14 mouse cellular contexts compared by ENCODE assay signal in the genomic region with DNA sequence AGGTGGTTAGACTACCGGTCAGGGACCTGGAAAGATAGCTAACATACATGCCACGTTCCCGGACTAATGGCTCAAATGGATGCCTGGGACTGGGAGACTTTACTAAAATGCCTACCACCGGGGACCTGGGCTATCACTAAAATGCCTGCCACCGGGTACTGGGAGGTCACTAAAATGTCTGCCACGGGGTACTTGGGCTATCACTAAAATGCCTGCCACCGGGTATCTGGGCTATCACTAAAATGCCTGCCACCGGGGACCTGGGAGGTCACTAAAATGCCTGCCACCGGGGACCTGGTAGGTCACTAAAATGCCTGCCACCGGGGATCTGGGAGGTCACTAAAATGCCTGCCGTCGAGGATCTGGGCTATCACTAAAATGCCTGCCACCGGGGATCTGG. TPM values are rescaled to one million over a fixed set of nuclear protein-coding genes. Genes with fewer than 3 reads are reported as not detected.
DNase-seq lines count a peak whose midpoint lies in the region; ATAC-seq and TF ChIP-seq lines count a peak whose summit lies in the region.
"Not testable (repeated sequence)": the region's sequence is repeated elsewhere in the genome, so short reads cannot be mapped to it uniquely, and the experiment has no call there.
"Had no signal": no experiment of that assay in that cellular context is flagged by ENCODE, and none has a peak within 500 bp of the region (broad histone marks: within the 10 kb centered on the region; RNA-seq: fewer than 3 reads in every experiment).

No protein-coding gene starts in this region.

- not testable (repeated sequence) for DNase-seq in ES-E14 (ENCODE audit: low read depth, low spot score); forebrain, embryonic 10.5 days (ENCODE audit: extremely low spot score, low spot score); left cerebral cortex, adult 2 months (ENCODE audit: extremely low spot score in 1 of 2, low spot score in 2 of 2); stomach, postnatal 0 days (ENCODE audit: low spot score)

- intact Hi-C loops in left cerebral cortex, adult 2 months (cut with DNase I), result loop anchor here (10.0 kb wide), 2 partner anchors 494 to 954 kb away; no protein-coding TSS in a partner anchor

- in situ Hi-C loops in ES-E14 (cut with MboI; ENCODE audit: low sequenced_read_pairs in 2 of 2, unreplicated experiment in 2 of 2), result loop anchor here in 1 of 2 experiments (10.0 kb wide), 1 partner anchor 184 kb away; no protein-coding TSS in a partner anchor

- WGBS in forebrain, embryonic 10.5 days, result 59% methylated on average over 12 of the region's 13 CpGs
- 36% methylated on average over 10 of the region's 13 CpGs for WGBS in heart, embryonic 11.5 days (ENCODE audit: insufficient replicate concordance)
- 61% methylated on average over 9 of the region's 13 CpGs for WGBS in hindbrain, embryonic 16.5 days
- 44% methylated on average over 11 of the region's 13 CpGs for WGBS in liver, embryonic 15.5 days (ENCODE audit: insufficient replicate concordance)
- 55% methylated on average over 12 of the region's 13 CpGs for WGBS in midbrain, embryonic 13.5 days
- WGBS in stomach, postnatal 0 days, result 42% methylated on average over 10 of the region's 13 CpGs

- not testable (repeated sequence) for TF ChIP-seq EP300 in stomach, postnatal 0 days (optimal IDR thresholded peaks at IDR 0.05)

- peak overlapping the region; percentile 93 for H3K9ac ChIP-seq in ES-E14 (ENCODE audit: insufficient read depth, low read depth, low read length, poor library complexity, severe bottlenecking)
- H3K9ac ChIP-seq in heart, embryonic 11.5 days (ENCODE audit: low read depth, low read length); hindbrain, embryonic 16.5 days (ENCODE audit: low read depth, low read length); liver, embryonic 15.5 days; midbrain, embryonic 13.5 days (replicated peaks); stomach, postnatal 0 days (ENCODE audit: low read length): not testable (repeated sequence)

- H3K27ac ChIP-seq in ES-E14 (ENCODE audit: insufficient read depth, low read depth, low read length, poor library complexity, severe bottlenecking), result peak overlapping the region; percentile 91
- H3K27ac ChIP-seq in forebrain, embryonic 10.5 days; heart, embryonic 11.5 days (ENCODE audit: low read depth, low read length); hindbrain, embryonic 16.5 days (ENCODE audit: low read depth, low read length); left cerebral cortex, adult 2 months; liver, embryonic 15.5 days (replicated peaks); midbrain, embryonic 13.5 days; stomach, postnatal 0 days (replicated peaks): not testable (repeated sequence)

- not testable (repeated sequence) for H3K36me3 ChIP-seq in ES-E14 (ENCODE audit: control insufficient read depth, insufficient read depth, low read length, poor library complexity, severe bottlenecking); forebrain, embryonic 10.5 days (replicated peaks); heart, embryonic 11.5 days (ENCODE audit: control insufficient read depth, insufficient read depth, low read length); hindbrain, embryonic 16.5 days (ENCODE audit: control insufficient read depth, insufficient read depth, low read length); liver, embryonic 15.5 days (replicated peaks); midbrain, embryonic 13.5 days; stomach, postnatal 0 days (ENCODE audit: control insufficient read depth, insufficient read depth, low read length)

- not testable (repeated sequence) for H3K9me3 ChIP-seq in ES-E14 (ENCODE audit: control insufficient read depth, insufficient read depth, low read depth, low read length); forebrain, embryonic 10.5 days; heart, embryonic 11.5 days (replicated peaks; ENCODE audit: control insufficient read depth, low read length); hindbrain, embryonic 16.5 days (ENCODE audit: control insufficient read depth, low read length); liver, embryonic 15.5 days (replicated peaks); midbrain, embryonic 13.5 days; stomach, postnatal 0 days (ENCODE audit: control insufficient read depth, low read length)

- not testable (repeated sequence) for TF ChIP-seq CTCF in left cerebral cortex, adult 2 months (IDR thresholded peaks at IDR 0.05); stomach, postnatal 0 days (IDR thresholded peaks at IDR 0.05; ENCODE audit: low read depth)

- peak overlapping the region; percentile 69 for H3K4me2 ChIP-seq in heart, embryonic 11.5 days
- peak overlapping the region; percentile 85 for H3K4me2 ChIP-seq in hindbrain, embryonic 16.5 days (ENCODE audit: low read length)
- H3K4me2 ChIP-seq in liver, embryonic 15.5 days, result peak overlapping the region; percentile 57; the same call in 1 of the 2 replicates
- peak overlapping the region; percentile 66; the same call in 1 of the 2 replicates for H3K4me2 ChIP-seq in midbrain, embryonic 13.5 days (replicated peaks)
- H3K4me2 ChIP-seq in stomach, postnatal 0 days (replicated peaks; ENCODE audit: low read depth), result not testable (repeated sequence)

- H3K27me3 ChIP-seq in forebrain, embryonic 10.5 days (ENCODE audit: poor library complexity, severe bottlenecking), result peaks cover 78% of the 10 kb centered on the region
- H3K27me3 ChIP-seq in heart, embryonic 11.5 days (ENCODE audit: control insufficient read depth, insufficient read depth, low read length), result peaks cover 28% of the 10 kb centered on the region
- peaks cover 14% of the 10 kb centered on the region for H3K27me3 ChIP-seq in hindbrain, embryonic 16.5 days (replicated peaks; ENCODE audit: control insufficient read depth, insufficient read depth, low read length)
- peaks cover 50% of the 10 kb centered on the region for H3K27me3 ChIP-seq in liver, embryonic 15.5 days
- peaks cover 57% of the 10 kb centered on the region for H3K27me3 ChIP-seq in midbrain, embryonic 13.5 days
- not testable (repeated sequence) for H3K27me3 ChIP-seq in stomach, postnatal 0 days (ENCODE audit: control insufficient read depth, insufficient read depth, low read length)

- not testable (repeated sequence) for ATAC-seq in heart, embryonic 11.5 days (replicated peaks; ENCODE audit: insufficient number of reproducible peaks, low FRiP score, low TSS enrichment); hindbrain, embryonic 16.5 days; liver, embryonic 15.5 days (ENCODE audit: insufficient read depth); midbrain, embryonic 13.5 days; stomach, postnatal 0 days (ENCODE audit: low FRiP score, low TSS enrichment)

- peak overlapping the region; percentile 79 to 94 for H3K4me3 ChIP-seq in ES-E14 (ENCODE audit: insufficient read depth in 1 of 2, low read depth in 1 of 2, low read length in 2 of 2, poor library complexity in 1 of 2, severe bottlenecking in 1 of 2)
- H3K4me3 ChIP-seq in forebrain, embryonic 10.5 days, result peak overlapping the region; percentile 52; the same call in 1 of the 2 replicates
- peak overlapping the region; percentile 40; the same call in 1 of the 2 replicates for H3K4me3 ChIP-seq in heart, embryonic 11.5 days (ENCODE audit: low read depth, low read length)
- peak overlapping the region; percentile 42; the same call in 1 of the 2 replicates for H3K4me3 ChIP-seq in hindbrain, embryonic 16.5 days (ENCODE audit: low read length)
- peak overlapping the region; percentile 46 for H3K4me3 ChIP-seq in left cerebral cortex, adult 2 months
- peak overlapping the region; percentile 38; the same call in 1 of the 2 replicates for H3K4me3 ChIP-seq in liver, embryonic 15.5 days (replicated peaks)
- peak overlapping the region; percentile 36; the same call in 1 of the 2 replicates for H3K4me3 ChIP-seq in midbrain, embryonic 13.5 days (replicated peaks)
- H3K4me3 ChIP-seq in stomach, postnatal 0 days (ENCODE audit: low read depth, low read length), result peak overlapping the region; percentile 27

- H3K4me1 ChIP-seq in ES-E14 (ENCODE audit: control insufficient read depth in 2 of 2, insufficient read depth in 2 of 2, low read length in 2 of 2, poor library complexity in 1 of 2); forebrain, embryonic 10.5 days; heart, embryonic 11.5 days (ENCODE audit: control insufficient read depth, insufficient read depth, low read length); hindbrain, embryonic 16.5 days (ENCODE audit: control insufficient read depth, insufficient read depth, low read depth, low read length); liver, embryonic 15.5 days (replicated peaks); midbrain, embryonic 13.5 days (replicated peaks); stomach, postnatal 0 days (replicated peaks; ENCODE audit: control insufficient read depth, insufficient read depth): not testable (repeated sequence)

RNA-seq across cellular contexts. Expression of a gene that starts 26.6 kb away (rescaled TPM):
- total RNA-seq in ES-E14 (2012; rRNA removed), result not detected in 2 replicates
- polyA plus RNA-seq in forebrain, embryonic 10.5 days (2016; fragmentation: Nextera tagmentation; extraction: Ambion mirVana), result not detected in 2 replicates
- not detected in 2 replicates for polyA plus RNA-seq in heart, embryonic 11.5 days (2014; fragmentation: Nextera tagmentation; extraction: Ambion mirVana)
- polyA plus RNA-seq in hindbrain, embryonic 16.5 days (2015; fragmentation: Nextera tagmentation; extraction: Ambion mirVana), result not detected in 2 replicates
- total RNA-seq in left cerebral cortex, adult 2 months (2021), result not detected
- polyA plus RNA-seq in liver, embryonic 15.5 days (2015; fragmentation: Nextera tagmentation; extraction: Ambion mirVana), result not detected in 2 replicates
- not detected in 2 replicates for polyA plus RNA-seq in midbrain, embryonic 13.5 days (2015; fragmentation: Nextera tagmentation; extraction: Ambion mirVana)
- not detected in 2 replicates for polyA plus RNA-seq in stomach, postnatal 0 days (2015; fragmentation: Nextera tagmentation; extraction: Ambion mirVana)
- total RNA-seq: adrenal gland, postnatal 4 days; gastrocnemius, adult 18-20 months; heart, adult 8-10 months; MEL had no signal
- polyA plus RNA-seq: activated CD4-positive, CD25-positive, alpha-beta regulatory T cell, adult 4 months; neural tube, embryonic 14.5 days had no signal

RNA-seq across cellular contexts. Expression of a gene that starts 34.2 kb away (rescaled TPM):
- 3.0 and 4.3 TPM in 2 replicates for total RNA-seq in ES-E14 (2012; rRNA removed)
- polyA plus RNA-seq in forebrain, embryonic 10.5 days (2016; fragmentation: Nextera tagmentation; extraction: Ambion mirVana), result 0.33 and 0.42 TPM in 2 replicates
- 0.27 TPM in 1 of 2 replicates, not detected in the other for polyA plus RNA-seq in heart, embryonic 11.5 days (2014; fragmentation: Nextera tagmentation; extraction: Ambion mirVana)
- polyA plus RNA-seq in hindbrain, embryonic 16.5 days (2015; fragmentation: Nextera tagmentation; extraction: Ambion mirVana), result 0.20 TPM in 2 replicates
- not detected for total RNA-seq in left cerebral cortex, adult 2 months (2021)
- polyA plus RNA-seq in liver, embryonic 15.5 days (2015; fragmentation: Nextera tagmentation; extraction: Ambion mirVana), result not detected in 2 replicates
- polyA plus RNA-seq in midbrain, embryonic 13.5 days (2015; fragmentation: Nextera tagmentation; extraction: Ambion mirVana), result 0.34 and 0.35 TPM in 2 replicates
- polyA plus RNA-seq in stomach, postnatal 0 days (2015; fragmentation: Nextera tagmentation; extraction: Ambion mirVana), result not detected in 2 replicates
- total RNA-seq: gastrocnemius, adult 18-20 months; heart, adult 8-10 months; MEL had no signal

Comparison
In these comparisons a context has a peak if more than half of its experiments do, and no peak if none do; other contexts are left out.
1. H3K4me3 ChIP-seq: peak in every context shown above with its lines; median percentile 86 in ES-E14; 52 in forebrain, embryonic 10.5 days; 46 in left cerebral cortex, adult 2 months; 42 in hindbrain, embryonic 16.5 days; 40 in heart, embryonic 11.5 days; 38 in liver, embryonic 15.5 days; 36 in midbrain, embryonic 13.5 days; 27 in stomach, postnatal 0 days.